Mouse (Mus musculus) CH12F3 (cell line): ENCODE data around the gene Arid5b.

ENCODE experiments used
- in situ Hi-C: fragments of 300-500 bp; cut with MboI; formaldehyde crosslinking; loops from 2 replicates; pipeline ENCODE4 v1.14.3; 2020; ENCODE audit warnings: low sequenced_read_pairs

Gene Arid5b

GRCm38 (mm10) chr10:68278632-68279361, at the start of gene Arid5b:
Arid5b (minus strand) TSS chr10:68278740.
- in situ Hi-C loops: loop anchor here (10.0 kb wide), 1 partner anchor 114 kb away; no protein-coding TSS in a partner anchor

- in situ Hi-C loops: no loop called here
Observed at GRCm38 (mm10) chr10:68325378-68325777, 46.8 kb upstream of the Arid5b start.

GRCm38 (mm10) chr10:68324061-68324460, 45.5 kb upstream of the Arid5b start:
- in situ Hi-C loops: no loop called here

- in situ Hi-C loops: no loop called here
Observed at GRCm38 (mm10) chr10:68323167-68323566, 44.6 kb upstream of the Arid5b start.

- in situ Hi-C loops: no loop called here
Observed at GRCm38 (mm10) chr10:68320986-68321385, 42.4 kb upstream of the Arid5b start.

GRCm38 (mm10) chr10:68320496-68320895, 42.0 kb upstream of the Arid5b start:
- in situ Hi-C loops: no loop called here

- in situ Hi-C loops: no loop called here
Observed at GRCm38 (mm10) chr10:68319438-68319837, 40.9 kb upstream of the Arid5b start.

- in situ Hi-C loops: no loop called here
Observed at GRCm38 (mm10) chr10:68318438-68318979, 40.0 kb upstream of the Arid5b start.

- in situ Hi-C loops: no loop called here
Observed at GRCm38 (mm10) chr10:68312734-68313133, 34.2 kb upstream of the Arid5b start.

- in situ Hi-C loops: no loop called here
Observed at GRCm38 (mm10) chr10:68301013-68301412, 22.5 kb upstream of the Arid5b start.

- in situ Hi-C loops: no loop called here
Observed at GRCm38 (mm10) chr10:68289465-68289864, 10.9 kb upstream of the Arid5b start.

- in situ Hi-C loops: no loop called here
Observed at GRCm38 (mm10) chr10:68282466-68283391, 4.2 kb upstream of the Arid5b start.

- in situ Hi-C loops: no loop called here
Observed at GRCm38 (mm10) chr10:68281775-68282106, 3.2 kb upstream of the Arid5b start.

- in situ Hi-C loops: no loop called here
Observed at GRCm38 (mm10) chr10:68281076-68281774, 2.7 kb upstream of the Arid5b start.

- in situ Hi-C loops: loop anchor here (10.0 kb wide), 1 partner anchor 115 kb away; no protein-coding TSS in a partner anchor
Observed at GRCm38 (mm10) chr10:68279516-68280501, 1.3 kb upstream of the Arid5b start.

GRCm38 (mm10) chr10:68277671-68278151, 829 bp downstream of the Arid5b start:
- in situ Hi-C loops: loop anchor here (10.0 kb wide), 1 partner anchor 113 kb away; no protein-coding TSS in a partner anchor

- in situ Hi-C loops: loop anchor here (10.0 kb wide), 1 partner anchor 112 kb away; no protein-coding TSS in a partner anchor
Observed at GRCm38 (mm10) chr10:68276976-68277441, 1.5 kb downstream of the Arid5b start.

- in situ Hi-C loops: loop anchor here (10.0 kb wide), 1 partner anchor 112 kb away; no protein-coding TSS in a partner anchor
Observed at GRCm38 (mm10) chr10:68276350-68276975, 2.1 kb downstream of the Arid5b start.
